Mouse (Mus musculus): ENCODE data around the gene Podn.
"Not testable (repeated sequence)": the region's sequence is repeated elsewhere in the genome, so short reads cannot be mapped to it uniquely, and the experiment has no call there.

The Podn gene

DNA sequence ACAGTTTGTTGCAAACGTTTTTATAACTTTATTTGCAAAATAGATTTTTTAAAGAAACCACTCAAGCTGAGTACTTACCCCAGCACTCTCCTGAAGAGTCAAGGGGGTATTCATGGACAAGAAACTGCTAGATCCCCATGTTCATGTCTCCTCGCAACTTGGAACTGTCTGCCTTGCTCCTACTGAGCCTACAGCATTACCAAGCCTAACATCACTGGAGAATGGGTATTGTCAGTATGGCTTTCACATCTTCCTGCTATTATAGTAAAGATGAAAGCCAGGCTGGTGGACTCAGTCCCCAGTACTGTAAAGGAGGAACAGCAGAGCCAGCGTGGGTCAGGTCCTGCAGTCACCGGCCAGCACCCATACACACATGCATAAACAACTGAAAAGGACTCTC is at the start of gene Podn:
Gene Podn (minus strand): TSS at position 101 of the 400 bp plus-strand sequence.
- no peak for DNase-seq (ENCODE audit: low spot score)

DNA sequence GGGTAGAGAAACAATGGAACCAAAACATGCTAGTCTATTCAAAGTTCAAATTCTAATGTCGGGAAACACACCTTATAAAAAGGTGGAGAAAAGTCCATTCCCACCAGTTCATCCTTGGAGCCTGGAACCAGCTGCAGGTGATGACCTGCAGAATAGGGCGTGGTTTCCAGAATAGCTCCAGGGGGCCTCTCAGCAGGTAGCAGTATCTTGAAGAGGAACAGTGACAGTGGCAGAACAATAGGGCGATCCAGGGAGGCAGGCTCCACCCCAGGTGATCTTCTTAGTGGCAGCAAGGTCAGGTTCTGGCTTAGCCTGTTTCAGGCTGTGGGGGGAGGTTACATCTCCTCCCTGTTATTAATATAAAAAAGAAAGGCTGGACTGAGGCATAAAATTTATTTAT is 49.3 kb upstream of the Podn start:
- DNase-seq (ENCODE audit: low spot score) = not testable (repeated sequence)

DNA sequence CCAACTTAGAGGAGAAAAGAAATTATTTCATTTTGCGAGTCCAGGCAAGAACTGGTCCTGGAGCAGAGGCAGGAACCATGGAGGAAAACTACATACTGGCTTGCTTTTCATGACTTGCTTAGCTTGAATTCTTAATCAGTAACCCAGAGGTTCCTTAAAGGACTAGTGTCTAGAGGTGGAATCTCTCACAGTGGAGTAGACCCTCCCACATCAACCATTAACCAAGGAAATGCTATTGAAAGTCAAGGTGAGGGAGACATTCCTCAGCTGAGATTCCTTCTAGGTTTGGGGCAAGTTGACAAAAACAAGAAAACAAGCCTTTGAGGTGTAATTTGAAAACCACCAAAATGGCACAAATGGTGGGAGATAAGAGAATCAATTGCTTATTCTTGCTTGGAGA is 48.6 kb upstream of the Podn start, which contains the start of gene Scp2:
Gene Scp2 (minus strand): TSS at position 119 of the 400 bp plus-strand sequence.
- DNase-seq (ENCODE audit: low spot score) = peak; percentile 44

DNA sequence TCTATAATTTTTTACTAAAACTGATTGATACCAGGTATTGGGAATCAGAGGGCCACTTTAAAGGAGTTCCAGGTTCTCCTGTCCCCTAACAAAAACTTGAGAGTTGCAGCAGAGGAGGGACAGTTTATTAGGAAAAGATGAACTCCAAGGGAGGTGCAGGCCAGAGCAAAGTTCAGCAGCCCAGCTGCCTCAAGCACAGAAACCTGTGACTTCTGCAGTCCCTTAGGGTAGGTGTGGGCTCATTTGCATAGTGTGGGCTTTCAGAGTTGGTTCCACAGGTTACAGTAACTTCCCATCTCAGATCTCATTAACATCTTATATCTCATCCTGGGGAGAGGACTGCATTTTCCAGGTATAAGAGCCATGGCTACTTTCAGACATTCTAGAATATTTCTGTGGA is 47.5 kb upstream of the Podn start:
- DNase-seq (ENCODE audit: low spot score) = peak; percentile 27

DNA sequence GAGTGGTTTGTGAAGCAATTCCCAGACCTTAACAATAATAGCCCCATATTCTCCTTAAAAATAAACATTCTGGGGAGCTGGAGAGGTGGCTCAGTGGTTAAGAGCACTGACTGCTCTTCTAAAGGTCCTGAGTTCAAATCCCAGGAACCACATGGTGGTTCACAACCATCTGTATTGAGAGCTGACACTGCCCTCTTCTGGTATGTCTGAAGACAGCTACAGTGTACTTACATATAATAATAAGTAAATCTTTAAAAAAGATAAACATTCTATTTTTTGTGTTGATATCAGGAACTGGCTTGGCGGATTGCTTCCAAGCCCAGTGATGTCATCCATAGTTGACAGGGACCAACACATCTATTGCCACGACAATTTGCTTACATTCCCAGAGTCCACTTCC is 46.9 kb upstream of the Podn start:
- not testable (repeated sequence) for DNase-seq (ENCODE audit: low spot score)

DNA sequence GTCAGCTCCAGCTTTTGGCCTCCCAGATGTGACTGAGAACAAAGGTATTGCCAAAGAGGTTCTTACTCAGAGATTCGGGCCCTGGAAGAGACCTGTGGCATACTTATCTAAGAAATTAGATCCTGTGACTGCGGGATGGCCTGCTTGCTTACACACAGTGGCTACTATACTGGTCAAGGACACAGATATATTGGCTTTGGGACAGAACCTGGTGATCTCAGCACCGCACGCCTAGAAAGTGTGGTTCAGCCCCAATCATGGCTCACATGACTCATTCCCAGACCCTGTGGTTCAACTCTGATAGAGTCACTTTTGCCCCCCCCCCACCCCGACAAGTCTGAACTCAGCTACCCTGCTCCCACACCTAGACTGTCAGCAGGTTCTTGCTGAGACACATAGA is 40.7 kb upstream of the Podn start:
- no peak for DNase-seq (ENCODE audit: low spot score)

DNA sequence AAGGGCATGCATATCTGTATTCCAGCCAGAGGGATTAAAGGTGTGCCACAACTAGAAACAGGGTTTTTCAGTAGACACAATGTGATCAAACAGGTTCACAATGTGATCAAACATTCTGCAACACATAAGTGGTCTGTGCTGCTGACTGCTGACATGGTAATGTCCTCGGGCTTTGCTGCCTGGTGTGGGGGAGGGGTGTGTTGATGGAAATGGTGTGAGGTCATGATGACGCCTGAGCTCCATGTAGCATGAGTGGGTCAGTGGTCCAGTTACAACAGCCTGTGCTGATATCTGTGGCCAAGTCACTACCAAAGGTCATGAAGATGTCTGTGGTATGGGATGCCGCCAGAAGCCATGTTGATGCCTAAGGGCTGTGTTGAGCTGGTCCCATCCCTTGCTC is 34.2 kb upstream of the Podn start:
- no peak for DNase-seq (ENCODE audit: low spot score)

DNA sequence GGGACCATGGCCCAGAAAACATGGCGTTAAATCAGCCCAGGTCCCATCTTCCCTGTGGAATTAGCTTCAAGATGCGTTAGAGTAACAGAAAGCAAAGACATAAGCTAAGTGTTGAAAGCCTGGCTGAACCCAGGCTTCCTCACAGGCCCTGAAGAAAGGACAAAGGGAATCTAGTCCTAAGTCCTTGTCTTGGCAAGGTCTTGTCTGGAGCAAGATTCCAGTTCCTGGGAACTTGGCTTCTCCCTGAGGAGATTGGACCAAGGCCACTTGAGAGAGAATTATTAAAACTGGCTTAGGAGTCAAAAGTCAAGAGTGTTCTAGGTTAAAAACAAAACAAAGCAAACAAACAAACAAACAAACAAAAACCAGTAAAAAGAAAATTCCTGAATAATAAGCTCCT is 32.1 kb upstream of the Podn start:
- DNase-seq (ENCODE audit: low spot score) = no peak

DNA sequence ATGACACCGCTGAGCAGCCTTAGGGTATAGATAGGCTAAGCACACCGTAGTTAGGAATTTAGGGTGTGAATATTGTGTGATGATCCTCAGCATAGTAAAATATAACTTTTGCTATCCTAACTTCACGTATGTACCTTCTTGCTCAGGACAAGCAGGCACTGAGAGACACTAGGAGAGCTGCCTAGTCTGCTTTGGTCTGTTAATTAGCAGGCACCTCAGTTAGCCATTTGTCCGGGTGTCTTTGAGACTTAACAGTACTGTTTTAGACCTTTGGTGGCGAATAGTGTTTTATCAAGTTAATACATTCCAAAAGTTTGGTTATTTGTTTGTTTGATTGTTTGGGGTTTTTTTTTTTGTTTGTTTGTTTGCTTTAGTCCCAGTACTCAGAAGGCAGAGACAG is 31.3 kb upstream of the Podn start:
- no peak for DNase-seq (ENCODE audit: low spot score)

DNA sequence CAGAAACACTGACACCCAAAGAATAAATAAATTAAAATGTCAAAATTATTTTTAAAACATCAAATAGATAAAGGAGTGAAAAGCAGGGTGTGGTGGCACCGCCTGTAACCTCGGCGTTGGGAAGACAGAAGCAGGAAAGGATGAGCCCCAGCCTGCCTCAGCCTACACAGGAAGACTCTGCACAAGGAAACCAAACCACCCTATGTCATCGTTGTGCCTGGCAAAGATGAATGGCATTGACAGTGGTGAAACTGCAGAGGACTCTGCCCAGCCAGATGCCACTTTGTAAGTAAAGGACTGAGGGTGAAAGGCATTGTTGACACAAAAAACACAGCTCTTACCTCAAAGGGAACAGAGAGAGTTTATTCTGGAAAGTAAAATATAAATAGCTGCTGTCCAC is 30.0 kb upstream of the Podn start:
- DNase-seq (ENCODE audit: low spot score) = no peak

DNA sequence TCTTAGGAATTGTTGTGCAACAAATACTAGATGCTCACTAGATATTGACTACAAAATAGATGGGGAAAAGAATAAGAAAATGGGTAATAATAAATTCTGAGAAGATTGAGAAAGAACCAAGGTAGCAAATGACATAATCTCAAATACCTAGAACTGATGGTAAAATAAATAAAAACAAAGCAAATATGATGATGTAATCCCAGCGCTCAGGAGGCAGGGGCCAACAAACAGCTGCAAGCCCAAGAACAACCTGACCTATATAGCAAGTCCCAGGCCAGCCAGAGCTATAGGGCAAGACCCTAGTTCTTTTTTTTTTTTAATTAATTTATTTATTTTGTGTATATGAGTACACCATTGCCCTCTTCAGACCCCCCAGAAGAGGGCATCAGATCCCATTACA is 27.9 kb upstream of the Podn start:
- DNase-seq (ENCODE audit: low spot score) = no peak

DNA sequence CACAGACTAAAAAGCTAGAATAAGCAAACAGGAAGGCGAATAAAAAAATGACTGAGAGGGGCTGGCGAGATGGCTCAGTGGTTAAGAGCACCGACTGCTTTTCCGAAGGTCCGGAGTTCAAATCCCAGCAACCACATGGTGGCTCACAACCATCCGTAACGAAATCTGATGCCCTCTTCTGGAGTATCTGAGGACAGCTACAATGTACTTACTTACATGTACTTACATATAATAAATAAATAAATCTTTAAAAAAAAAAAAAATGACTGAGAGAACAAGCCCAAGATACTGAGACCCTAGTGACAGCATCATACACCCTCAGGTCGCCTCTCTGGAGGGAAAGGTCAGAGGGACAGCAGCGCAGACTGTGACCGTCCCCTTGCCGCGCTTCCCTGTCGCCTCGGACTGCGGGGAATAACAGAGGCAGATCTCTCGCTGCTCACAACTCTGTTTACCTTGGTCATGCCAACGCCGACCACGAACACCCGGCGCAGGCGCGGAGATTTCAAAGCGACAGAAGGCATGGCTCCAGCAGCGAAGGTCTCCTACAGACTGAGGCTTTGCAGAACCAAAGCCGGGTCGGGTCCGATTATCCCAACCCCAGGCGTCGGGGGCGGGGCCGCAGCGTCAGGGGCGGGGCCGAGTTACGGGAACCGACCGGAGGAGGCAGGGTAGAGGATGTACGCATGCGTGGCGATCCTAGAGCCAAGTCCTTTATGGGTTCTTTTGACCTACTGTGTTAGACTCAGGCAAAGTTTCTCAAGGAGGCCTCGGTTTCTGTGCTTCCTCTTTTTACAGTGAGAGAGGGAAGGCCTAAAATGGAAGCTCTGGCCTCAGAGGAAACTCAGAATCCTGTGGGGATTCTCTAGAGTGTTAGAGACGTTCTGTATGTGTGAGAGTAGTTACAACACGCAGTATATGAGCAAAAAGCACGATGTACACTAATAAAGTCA is 22.0 kb upstream of the Podn start:
- peak; percentile 90 for DNase-seq (ENCODE audit: low spot score)

DNA sequence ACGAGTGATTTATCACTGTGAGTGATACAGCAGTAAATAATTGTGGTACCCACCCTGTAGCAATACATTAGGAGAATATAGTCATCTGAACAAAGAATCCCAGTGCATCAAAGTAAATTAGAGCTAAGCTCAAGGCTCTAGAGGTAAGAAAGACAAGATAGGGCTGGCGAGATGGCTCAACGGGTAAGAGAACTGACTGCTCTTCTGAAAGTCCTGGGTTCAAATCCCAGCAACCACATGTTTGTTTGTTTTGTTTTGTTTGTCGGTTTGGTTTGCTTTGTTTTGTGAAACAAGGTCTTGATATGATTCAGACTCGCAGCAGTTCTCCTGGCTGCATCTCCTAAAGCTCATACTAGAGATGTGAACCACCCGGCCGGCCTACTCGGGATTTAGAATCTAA is 21.2 kb upstream of the Podn start:
- no peak for DNase-seq (ENCODE audit: low spot score)

DNA sequence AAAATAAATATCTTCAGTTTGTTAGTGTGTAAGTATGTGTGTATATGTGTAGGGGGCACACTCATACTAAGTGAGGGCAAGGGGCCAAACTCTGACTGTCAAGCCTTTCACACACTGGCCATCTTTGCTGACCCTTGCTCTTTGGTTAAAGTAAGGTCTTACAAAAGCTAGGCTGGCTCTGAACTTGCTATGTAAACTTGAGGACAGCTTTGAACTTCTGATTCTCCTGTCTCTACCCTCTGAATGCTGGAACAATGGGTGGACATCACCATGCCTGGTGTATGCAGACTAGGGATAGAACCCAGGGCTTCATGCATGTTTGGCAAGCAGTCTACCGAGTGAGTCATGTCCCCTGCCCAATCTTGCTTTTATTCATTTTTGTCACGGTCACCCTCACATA is 20.2 kb upstream of the Podn start:
- DNase-seq (ENCODE audit: low spot score) = no peak

DNA sequence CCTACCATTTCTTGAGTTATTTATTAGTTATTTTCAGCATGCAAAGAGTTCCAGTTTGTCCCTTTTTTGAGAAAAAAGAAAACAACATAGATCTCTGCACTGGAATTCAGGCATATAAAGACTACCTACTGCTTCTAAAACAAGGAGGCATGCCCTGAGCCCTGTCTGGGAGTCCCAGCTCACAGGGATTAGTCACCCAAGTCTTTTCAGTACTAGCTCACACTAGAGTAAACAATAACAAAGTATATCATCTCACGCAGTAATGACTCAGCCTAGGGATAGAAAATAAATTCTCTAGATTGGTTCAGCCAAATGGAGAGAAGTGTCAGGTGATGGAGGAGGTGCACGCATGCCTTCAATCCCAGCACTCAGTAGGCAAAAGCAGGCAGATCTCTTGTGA is 14.5 kb upstream of the Podn start:
- no peak for DNase-seq (ENCODE audit: low spot score)

DNA sequence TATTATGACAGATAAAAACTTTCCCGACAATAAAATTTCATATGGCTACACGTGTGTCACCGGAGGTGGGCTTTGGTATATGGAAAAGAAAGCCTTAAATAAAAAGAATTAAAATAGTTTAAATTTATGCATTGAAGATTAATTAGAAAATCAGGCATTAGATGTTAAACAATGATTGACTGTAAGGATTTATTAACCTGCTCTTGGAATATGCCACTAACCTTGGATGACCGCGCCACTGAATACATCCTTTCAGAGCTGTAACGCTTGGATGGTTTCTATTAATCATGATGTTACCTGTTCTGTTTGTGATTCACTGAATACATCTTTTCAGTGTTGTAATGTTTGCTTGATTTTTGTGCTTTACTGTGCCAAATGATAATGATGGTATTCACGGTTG is 13.5 kb upstream of the Podn start:
- DNase-seq (ENCODE audit: low spot score) = no peak

DNA sequence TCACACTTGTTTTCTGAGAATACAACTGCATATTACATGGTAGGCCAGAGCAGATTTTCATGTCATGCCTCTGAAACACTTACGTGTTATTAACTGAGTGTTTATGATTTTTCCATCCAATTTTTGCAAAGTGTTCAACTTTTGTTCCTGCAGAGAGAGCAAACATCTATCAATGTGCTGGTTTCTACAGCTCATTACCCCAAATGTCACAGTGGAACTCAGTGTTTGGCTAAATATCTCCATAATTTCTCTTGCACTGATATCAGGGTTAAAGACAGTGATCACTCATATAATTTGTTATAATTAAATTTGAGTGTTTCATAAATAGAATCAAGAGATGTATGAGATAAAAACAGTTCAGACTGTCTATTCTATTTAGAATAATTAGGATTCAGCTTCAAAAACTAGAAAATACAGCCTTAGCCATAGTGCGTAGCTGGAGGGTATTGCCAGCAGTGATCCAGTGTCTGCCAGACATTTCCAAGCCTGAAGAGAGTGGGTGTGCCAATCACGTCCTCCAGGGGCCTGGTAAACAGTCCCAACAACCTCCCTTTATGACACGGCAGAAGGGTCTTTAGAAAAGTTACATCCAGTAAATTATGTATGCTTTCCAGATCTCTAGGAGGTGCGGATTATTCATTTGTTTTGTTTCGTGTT is 3.4 kb downstream of the Podn start:
- no peak for DNase-seq (ENCODE audit: low spot score)

DNA sequence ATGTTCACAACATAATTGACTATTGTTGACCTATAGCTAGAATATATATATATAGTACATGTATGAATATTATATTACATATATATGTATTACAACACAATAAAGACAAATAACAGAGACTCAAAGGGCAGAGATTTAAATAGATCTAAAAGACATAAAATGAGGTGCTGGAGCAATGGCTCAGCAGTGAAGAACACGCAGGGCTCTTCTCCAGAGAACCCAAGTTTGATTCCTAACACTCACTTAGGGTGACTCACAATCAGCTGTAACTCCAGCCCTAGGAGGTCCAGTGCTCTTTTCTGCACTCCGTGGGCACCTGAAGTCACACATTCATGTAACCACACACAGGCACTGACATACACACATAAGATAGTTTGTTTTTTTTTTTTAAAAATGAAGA is 12.3 kb downstream of the Podn start:
- no peak for DNase-seq (ENCODE audit: low spot score)

DNA sequence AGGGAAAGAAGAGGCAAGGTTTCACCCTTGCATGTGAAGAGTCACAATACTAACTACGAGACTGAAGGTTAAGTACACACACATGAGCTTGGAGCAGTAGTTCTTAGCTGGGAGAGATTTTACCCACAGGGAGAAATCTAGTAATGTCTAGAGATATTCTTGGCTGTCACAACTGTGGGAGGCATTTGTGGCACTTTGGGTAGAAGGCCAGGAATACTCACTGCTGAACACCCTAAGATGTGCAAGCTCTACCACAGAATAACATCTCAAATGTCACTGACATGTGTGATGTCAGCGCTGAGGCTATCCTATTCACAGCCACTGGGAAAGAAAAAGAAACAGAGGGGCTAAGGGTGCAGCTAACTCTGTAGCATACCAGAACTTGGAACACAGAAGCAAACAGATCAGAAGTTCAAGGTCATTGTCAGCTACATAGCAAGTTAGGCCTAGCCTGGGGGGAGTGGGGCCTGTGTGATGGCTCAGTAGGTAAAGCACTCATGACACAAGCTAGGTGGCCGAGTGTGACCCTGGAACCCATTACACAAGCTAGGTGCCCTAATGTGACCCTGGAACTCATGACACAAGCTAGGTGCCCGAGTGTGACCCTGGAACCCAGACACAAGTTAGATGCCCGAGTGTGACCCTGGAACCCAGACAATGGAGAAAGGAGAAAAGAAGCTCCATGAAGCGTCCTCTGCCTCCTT is 13.1 kb downstream of the Podn start:
- DNase-seq (ENCODE audit: low spot score) = no peak

DNA sequence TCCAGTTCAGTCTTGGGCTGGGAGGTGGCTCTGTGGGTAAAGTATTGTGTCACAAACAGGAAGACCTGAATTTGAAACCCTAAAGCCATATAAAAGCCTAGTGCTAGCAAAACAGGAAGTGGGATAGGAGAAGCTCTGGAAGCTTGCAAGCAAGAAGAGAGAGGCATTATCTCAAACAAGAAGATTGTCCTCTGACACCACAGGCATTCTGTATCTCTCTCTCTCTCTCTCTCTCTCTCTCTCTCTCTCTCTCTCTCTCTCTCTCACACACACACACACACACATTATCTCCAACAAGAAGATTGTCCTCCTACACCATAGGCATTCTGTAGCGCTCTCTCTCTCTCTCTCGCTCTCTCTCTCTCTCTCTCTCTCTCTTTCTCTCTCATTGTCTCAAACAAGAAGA is 13.8 kb downstream of the Podn start:
- no peak for DNase-seq (ENCODE audit: low spot score)

DNA sequence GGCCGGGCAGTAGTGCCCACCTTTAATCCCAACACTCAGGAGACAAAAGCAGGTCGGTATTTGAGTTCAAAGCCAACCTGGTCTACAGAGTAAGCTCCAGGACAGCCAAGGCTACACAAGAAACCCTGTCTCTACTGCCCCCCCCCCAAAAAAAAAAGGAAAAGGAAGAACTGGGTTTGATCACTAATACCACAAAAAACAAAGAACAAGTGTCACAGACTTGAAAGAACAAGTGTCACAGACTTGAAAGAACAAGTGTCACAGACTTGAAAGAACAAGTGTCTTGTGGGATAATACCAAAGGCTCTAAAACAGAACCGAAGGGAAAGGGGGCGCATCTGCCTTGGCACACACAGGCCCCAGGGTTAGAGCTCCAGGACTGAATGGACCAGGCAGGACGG is 15.4 kb downstream of the Podn start:
- DNase-seq (ENCODE audit: low spot score) = no peak

DNA sequence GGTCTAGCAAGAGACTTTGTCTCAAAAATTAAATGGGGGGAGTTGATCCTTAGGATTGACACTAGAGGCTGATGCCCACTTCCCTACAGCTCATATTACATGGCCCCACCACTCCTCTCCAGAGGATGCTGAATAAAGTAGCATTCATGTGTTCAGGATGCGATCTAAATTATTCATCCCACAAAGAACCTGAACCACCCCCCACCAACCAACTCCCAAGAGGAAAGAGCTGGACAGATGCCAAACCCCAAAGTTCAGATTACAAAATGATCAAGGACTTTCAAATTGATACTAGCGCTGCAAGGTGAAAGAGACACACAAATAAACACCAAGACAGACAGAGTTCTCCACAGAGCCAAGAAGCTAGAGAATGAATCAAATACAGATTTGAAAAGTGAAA is 16.5 kb downstream of the Podn start:
- DNase-seq (ENCODE audit: low spot score) = no peak

DNA sequence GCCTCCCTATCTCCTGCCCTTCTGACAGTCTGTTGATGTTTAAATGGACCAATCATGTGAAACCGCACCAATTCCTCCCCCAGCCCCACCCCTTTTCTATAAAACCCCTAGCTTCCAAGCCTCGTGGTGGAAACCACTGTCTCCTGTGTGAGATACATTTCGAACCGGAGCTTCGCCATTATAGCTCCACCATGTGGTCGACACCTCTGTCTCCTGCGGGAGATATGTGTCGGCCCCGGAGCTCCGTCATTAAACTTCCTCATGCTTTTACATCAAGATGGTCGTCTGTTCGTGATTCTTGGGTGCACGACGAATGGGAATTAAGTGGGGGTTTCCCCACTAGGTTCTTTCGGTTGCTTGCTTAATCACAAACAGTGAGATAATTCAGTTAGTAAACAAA is 17.1 kb downstream of the Podn start:
- not testable (repeated sequence) for DNase-seq (ENCODE audit: low spot score)

Measured in yolk sac, embryonic 10.5 days (tissue).